Mouse (Mus musculus): Measurements from ENCODE around the gene Zfp932. TPM values are rescaled to one million over a fixed set of nuclear protein-coding genes. Genes with fewer than 3 reads are reported as not detected.
"Not testable (repeated sequence)": the region's sequence is repeated elsewhere in the genome, so short reads cannot be mapped to it uniquely, and the experiment has no call there.

The Zfp932 gene
- 19.8 and 24.0 TPM in 2 replicates for polyA plus RNA-seq (2015; fragmentation: Nextera tagmentation; extraction: Ambion mirVana)

DNA sequence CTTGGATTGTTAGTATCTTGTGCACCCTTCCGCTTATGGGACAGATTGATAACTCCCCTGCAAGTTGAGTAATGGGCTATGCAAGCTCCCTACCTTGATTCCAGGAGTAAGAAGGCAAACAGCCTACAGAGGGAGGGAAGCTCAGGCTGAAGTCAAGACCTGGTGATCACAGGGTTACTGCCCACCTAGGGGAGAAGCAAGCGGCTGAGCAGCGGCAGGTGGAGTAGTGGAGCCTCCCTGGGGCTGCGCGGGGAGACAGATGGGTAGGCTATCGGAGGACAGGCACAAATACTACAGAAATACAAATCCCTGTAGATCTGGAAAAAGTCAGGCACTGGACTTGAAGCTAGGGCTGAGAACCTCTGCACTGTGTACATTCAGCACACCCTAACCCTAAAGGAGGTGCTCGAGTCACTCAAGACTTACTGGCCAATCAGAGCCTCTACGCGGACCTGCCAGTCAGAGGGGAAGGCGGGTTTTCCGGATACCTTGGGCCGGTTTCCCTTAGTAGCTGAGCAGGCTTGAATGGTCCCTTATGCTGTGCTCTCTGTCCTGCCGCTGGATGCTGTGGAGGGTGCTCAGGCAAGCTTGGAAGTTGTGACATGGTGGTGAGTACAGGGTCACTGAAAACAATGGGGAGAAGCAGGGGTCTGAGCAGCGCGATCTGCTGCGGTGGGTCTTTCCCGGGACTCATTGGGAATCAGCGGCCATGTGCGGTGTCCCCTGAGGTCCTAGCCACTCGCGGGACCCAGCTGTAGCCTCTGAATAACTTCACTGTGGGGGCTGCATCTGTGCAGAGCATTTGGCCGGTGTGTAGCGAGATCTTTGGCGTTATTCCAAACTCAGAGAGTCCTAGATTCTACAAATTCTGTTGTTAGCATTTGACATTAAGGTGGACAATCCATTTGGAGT lies at the start of gene Zfp932:
Zfp932 (plus strand) TSS at position 496 of the 912 bp plus-strand sequence.
- WGBS, result no CpG with 5 or more reads among the region's 24 CpGs
- not testable (repeated sequence) for ATAC-seq (ENCODE audit: low FRiP score, low TSS enrichment); H3K9me3 ChIP-seq (ENCODE audit: low read length); H3K27me3 ChIP-seq (ENCODE audit: insufficient read depth, low read length); H3K4me2 ChIP-seq (replicated peaks; ENCODE audit: low read depth, low read length); H3K9ac ChIP-seq (replicated peaks; ENCODE audit: low read length); H3K4me3 ChIP-seq (ENCODE audit: low read length); H3K4me1 ChIP-seq (ENCODE audit: insufficient read depth, low read length); H3K27ac ChIP-seq (ENCODE audit: low read length); H3K36me3 ChIP-seq (ENCODE audit: insufficient read depth, low read length)

DNA sequence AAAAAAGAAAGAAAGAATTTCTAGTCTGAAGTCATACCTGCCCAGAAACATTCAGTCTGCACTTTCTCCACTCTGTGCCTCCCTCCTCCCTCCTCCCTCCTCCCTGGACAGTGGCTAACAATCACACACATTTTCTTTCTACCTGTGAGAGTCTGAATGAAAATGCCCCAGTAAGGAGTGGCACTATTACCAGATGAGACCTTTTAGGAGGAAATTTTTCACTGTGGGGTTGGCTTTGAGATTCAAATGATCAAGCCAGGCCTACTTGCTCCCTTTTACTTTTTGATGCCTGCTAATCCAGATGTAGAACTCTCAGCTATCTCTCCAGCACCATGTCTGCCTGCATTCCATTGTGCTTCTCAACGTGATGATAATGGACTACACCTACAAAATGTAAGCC lies 46.0 kb upstream of the Zfp932 start:
- Histone ChIP-seq H3K4me2 (replicated peaks; ENCODE audit: low read depth, low read length) (no peak overlapping the region), H3K36me3 (ENCODE audit: insufficient read depth, low read length) (no peaks in the 10 kb centered on the region), H3K9ac (replicated peaks; ENCODE audit: low read length) (no peak overlapping the region), H3K4me1 (ENCODE audit: insufficient read depth, low read length) (no peaks in the 10 kb centered on the region), H3K27ac (ENCODE audit: low read length) (no peak overlapping the region), H3K27me3 (ENCODE audit: insufficient read depth, low read length) (no peaks in the 10 kb centered on the region), H3K9me3 (ENCODE audit: low read length) (no peaks in the 10 kb centered on the region), H3K4me3 (ENCODE audit: low read length) (no peak overlapping the region)
- no peak for ATAC-seq (ENCODE audit: low FRiP score, low TSS enrichment)
- WGBS, result no CpG with 5 or more reads among the region's 1 CpGs

DNA sequence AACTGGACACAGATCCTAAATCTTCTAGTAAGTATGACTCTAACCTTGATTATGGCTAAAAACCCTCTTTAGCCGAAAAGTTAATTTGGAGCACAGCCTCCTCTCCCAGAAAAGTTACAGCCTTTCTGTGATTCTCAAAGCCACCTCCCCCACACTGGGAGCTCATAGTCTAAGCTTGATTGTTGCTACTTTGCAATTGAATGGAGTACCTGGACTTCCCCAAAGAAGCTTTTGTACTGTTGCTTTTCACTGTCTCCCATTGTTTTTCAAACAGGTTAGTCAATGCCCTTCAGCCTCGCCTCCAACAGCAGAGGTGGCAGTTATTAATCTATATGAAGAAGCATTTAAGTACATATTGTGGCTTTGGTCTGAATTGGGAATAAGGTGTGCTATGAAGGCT lies 15.6 kb upstream of the Zfp932 start:
- not testable (repeated sequence) for H3K27me3 ChIP-seq (ENCODE audit: insufficient read depth, low read length); H3K27ac ChIP-seq (ENCODE audit: low read length); H3K36me3 ChIP-seq (ENCODE audit: insufficient read depth, low read length); H3K9me3 ChIP-seq (ENCODE audit: low read length); ATAC-seq (ENCODE audit: low FRiP score, low TSS enrichment); H3K4me2 ChIP-seq (replicated peaks; ENCODE audit: low read depth, low read length); H3K4me3 ChIP-seq (ENCODE audit: low read length); H3K9ac ChIP-seq (replicated peaks; ENCODE audit: low read length); H3K4me1 ChIP-seq (ENCODE audit: insufficient read depth, low read length)
- no CpG with 5 or more reads among the region's 2 CpGs for WGBS

DNA sequence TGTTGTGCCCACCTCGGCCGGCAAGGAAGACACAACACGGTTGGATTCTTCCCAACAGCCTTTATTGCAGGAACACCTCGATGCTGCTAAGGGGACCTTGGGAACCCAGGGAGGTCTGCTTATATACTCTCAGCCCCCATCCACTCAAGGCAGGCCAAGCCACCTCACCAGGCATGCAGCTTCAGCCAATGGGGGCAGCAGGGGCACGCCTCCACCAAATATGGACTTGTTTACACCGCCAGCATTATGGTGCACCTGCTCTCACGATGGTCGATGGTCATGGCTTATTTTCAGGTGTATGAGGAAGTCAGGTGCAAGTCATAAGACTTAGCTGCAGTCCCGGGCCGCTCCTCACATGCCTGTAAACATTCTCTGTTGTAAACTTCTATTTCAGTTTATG lies 860 bp upstream of the Zfp932 start:
- not testable (repeated sequence) for H3K9me3 ChIP-seq (ENCODE audit: low read length); H3K27ac ChIP-seq (ENCODE audit: low read length); H3K4me1 ChIP-seq (ENCODE audit: insufficient read depth, low read length); H3K4me2 ChIP-seq (replicated peaks; ENCODE audit: low read depth, low read length); H3K36me3 ChIP-seq (ENCODE audit: insufficient read depth, low read length); H3K27me3 ChIP-seq (ENCODE audit: insufficient read depth, low read length); ATAC-seq (ENCODE audit: low FRiP score, low TSS enrichment); H3K9ac ChIP-seq (replicated peaks; ENCODE audit: low read length); H3K4me3 ChIP-seq (ENCODE audit: low read length)
- no CpG with 5 or more reads among the region's 10 CpGs for WGBS

DNA sequence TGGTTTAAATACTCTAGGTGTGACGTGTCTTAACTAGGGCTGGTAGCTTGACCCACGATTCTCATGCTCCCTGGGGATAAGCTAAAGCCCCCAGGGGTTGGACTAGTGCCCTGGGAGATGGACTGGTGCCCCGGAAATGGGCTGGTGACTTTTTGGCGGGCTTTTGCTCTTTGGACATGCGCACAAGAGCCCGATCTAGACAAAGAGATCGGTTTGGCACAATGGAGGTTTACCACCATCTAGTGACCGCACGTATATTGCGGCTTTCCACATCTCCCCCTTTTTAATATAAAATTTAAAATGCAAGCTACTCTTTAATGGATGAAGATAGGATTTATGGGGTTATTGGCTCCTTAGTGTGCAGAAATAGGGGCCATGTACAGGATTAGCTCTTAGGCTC lies 19.5 kb downstream of the Zfp932 start:
- H3K4me2 ChIP-seq (replicated peaks; ENCODE audit: low read depth, low read length); H3K27me3 ChIP-seq (ENCODE audit: insufficient read depth, low read length); H3K36me3 ChIP-seq (ENCODE audit: insufficient read depth, low read length); ATAC-seq (ENCODE audit: low FRiP score, low TSS enrichment); H3K27ac ChIP-seq (ENCODE audit: low read length); H3K4me1 ChIP-seq (ENCODE audit: insufficient read depth, low read length); H3K4me3 ChIP-seq (ENCODE audit: low read length); H3K9ac ChIP-seq (replicated peaks; ENCODE audit: low read length): not testable (repeated sequence)
- peaks cover 28% of the 10 kb centered on the region for H3K9me3 ChIP-seq (ENCODE audit: low read length)
- 86% methylated on average over 10 of the region's 10 CpGs for WGBS

DNA sequence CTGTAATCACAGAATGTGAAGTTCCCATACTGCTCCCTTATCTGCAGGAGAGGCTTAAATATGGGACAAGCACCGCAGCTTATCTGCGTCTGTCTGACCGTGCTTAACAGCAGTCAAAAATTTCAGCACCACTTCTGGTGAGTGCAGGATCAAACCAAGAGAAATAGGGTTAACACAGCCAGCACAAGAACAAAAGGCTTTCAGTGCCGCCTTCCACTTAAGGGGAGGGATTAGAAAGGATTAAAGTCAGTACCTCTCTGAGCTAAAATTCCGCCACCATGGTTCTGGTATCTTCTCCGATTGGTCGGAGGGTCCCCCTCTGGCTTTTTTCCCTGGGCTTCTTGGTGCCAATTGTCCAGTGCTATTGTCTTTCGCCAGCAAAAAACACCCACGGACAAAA lies 27.0 kb downstream of the Zfp932 start:
- 53% methylated on average over 9 of the region's 9 CpGs for WGBS
- Histone ChIP-seq H3K9ac (replicated peaks; ENCODE audit: low read length) (no peak overlapping the region), H3K36me3 (ENCODE audit: insufficient read depth, low read length) (no peaks in the 10 kb centered on the region), H3K27me3 (ENCODE audit: insufficient read depth, low read length) (no peaks in the 10 kb centered on the region), H3K4me2 (replicated peaks; ENCODE audit: low read depth, low read length) (peak overlapping the region; percentile 6; the same call in 1 of the 2 replicates), H3K27ac (ENCODE audit: low read length) (no peak overlapping the region), H3K4me1 (ENCODE audit: insufficient read depth, low read length) (no peaks in the 10 kb centered on the region), H3K9me3 (ENCODE audit: low read length) (peaks cover 8% of the 10 kb centered on the region; the same call in 1 of the 2 replicates), H3K4me3 (ENCODE audit: low read length) (no peak overlapping the region)
- ATAC-seq (ENCODE audit: low FRiP score, low TSS enrichment), result peak; percentile 42; the same call in 1 of the 2 replicates

DNA sequence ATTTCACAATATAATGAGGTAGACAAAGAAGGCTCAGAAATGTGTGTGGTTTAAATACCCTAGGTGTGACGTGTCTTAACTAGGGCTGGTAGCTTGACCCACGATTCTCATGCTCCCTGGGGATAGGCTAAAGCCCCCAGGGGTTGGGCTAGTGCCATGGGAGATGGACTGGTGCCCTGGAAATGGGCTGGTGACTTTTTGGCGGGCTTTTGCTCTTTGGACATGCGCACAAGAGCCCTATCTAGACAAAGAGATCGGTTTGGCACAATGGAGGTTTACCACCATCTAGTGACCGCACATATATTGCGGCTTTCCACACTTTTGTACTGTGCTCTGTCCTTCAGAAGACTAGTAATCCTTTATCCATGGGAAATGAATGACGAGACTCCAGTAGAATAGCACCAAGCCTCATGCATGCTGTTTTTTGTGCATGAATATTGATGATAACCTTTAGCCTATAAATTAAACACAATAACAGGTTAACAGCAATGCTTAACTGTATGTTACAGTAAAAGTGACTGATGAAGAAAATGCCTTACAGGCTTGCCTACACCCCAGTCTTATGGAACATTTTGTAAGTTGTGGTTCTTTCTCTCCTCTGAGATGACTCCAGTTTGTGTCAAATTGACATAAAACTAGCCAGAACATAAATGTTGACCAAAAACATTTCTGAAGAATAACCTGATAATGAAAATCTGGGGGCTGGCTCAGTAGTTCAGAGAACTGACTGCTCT lies 27.5 kb downstream of the Zfp932 start:
- 49% methylated on average over 8 of the region's 8 CpGs for WGBS

DNA sequence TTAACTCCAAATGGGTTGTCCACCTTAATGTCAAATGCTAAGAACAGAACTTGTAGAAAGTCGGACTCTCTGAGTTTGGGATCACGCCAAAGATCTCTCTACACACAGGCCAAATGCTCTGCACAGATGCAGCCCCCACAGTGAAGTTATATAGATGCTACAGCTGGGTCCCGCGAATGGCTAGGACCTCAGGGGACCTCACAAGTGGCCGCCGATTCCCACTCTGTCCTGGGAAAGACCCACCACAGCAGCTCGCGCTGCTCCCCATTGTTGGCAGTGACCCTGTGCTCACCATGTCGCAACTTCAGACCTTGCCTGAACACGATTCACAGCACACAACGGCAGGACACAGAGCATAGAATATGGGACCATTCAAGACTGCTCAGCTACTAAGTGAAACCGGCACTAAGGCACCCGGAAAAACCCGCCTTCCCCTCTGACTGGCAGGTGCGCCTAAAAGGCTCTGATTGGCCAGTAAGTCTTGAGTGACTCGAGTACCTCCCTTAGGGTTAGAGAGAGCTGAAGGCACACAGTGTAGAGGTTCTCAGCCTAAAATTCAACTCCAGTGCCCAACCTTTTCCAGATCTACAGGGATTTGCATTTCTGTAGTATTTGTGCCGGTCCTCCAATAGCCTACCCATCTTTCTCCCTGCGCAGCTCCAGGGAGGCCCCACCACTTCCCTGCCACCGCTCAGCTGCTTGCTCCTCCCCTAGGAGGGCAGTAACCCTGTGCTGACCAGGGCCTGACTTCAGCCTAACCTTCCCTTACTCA lies 61.5 kb downstream of the Zfp932 start:
- Histone ChIP-seq H3K27me3 (ENCODE audit: insufficient read depth, low read length) (no peaks in the 10 kb centered on the region), H3K4me3 (ENCODE audit: low read length) (peak overlapping the region; percentile 81), H3K9me3 (ENCODE audit: low read length) (peaks cover 7% of the 10 kb centered on the region; the same call in 1 of the 2 replicates), H3K4me1 (ENCODE audit: insufficient read depth, low read length) (no peaks in the 10 kb centered on the region), H3K36me3 (ENCODE audit: insufficient read depth, low read length) (no peaks in the 10 kb centered on the region), H3K4me2 (replicated peaks; ENCODE audit: low read depth, low read length) (peak overlapping the region; percentile 56), H3K9ac (replicated peaks; ENCODE audit: low read length) (peak overlapping the region; percentile 76), H3K27ac (ENCODE audit: low read length) (peak overlapping the region; percentile 85)
- 1% methylated on average over 19 of the region's 19 CpGs for WGBS
- ATAC-seq (ENCODE audit: low FRiP score, low TSS enrichment), result peak; percentile 100

More for the DNA sequence above, 27.5 kb downstream of the Zfp932 start:
- H3K4me3 ChIP-seq (ENCODE audit: low read length); H3K36me3 ChIP-seq (ENCODE audit: insufficient read depth, low read length); H3K9ac ChIP-seq (replicated peaks; ENCODE audit: low read length); H3K9me3 ChIP-seq (ENCODE audit: low read length); H3K27me3 ChIP-seq (ENCODE audit: insufficient read depth, low read length); H3K27ac ChIP-seq (ENCODE audit: low read length); H3K4me1 ChIP-seq (ENCODE audit: insufficient read depth, low read length): not testable (repeated sequence)
- peak; percentile 70; the same call in 1 of the 2 replicates for ATAC-seq (ENCODE audit: low FRiP score, low TSS enrichment)
- H3K4me2 ChIP-seq (replicated peaks; ENCODE audit: low read depth, low read length), result peak overlapping the region; percentile 6; the same call in 1 of the 2 replicates

All from kidney, embryonic 16.5 days (tissue).